Mouse (Mus musculus) midbrain, postnatal 0 days (tissue): Measurements from ENCODE around the gene Fbxo7. TPM values are rescaled to one million over a fixed set of nuclear protein-coding genes. Genes with fewer than 3 reads are reported as not detected.

ENCODE experiments used
- ATAC-seq: fragments of 200-750 bp; cut with Nextera tagmentation; 2 replicates; pipeline ENCODE4 v1.8.0; 2017; ENCODE audit warnings: moderate number of reproducible peaks, mild to moderate bottlenecking, moderate TSS enrichment, moderate library complexity; ENCODE audit not compliant: low FRiP score
- DNase-seq: peaks from one replicate; pipeline ENCODE4 v3.0.0-alpha.2; 2015; ENCODE audit warnings: low spot score
- H3K27ac ChIP-seq: fragments of 300-500 bp; sonication (generic); 2 replicates; pipeline ENCODE4 v1.5.1; 2014; ENCODE audit warnings: low read depth, mild to moderate bottlenecking, low read length, mixed read lengths
- H3K27me3 ChIP-seq: fragments of 300-500 bp; sonication (generic); 2 replicates; pipeline ENCODE4 v1.6.1; 2014; ENCODE audit warnings: low read length, control low read depth, mixed read lengths; ENCODE audit not compliant: insufficient read depth
- H3K36me3 ChIP-seq: fragments of 300-500 bp; sonication (generic); 2 replicates; pipeline ENCODE4 v1.6.1; 2014; ENCODE audit warnings: low read length, control low read depth, mixed read lengths; ENCODE audit not compliant: insufficient read depth
- H3K4me1 ChIP-seq: fragments of 300-500 bp; sonication (generic); 2 replicates; pipeline ENCODE4 v1.6.1; 2014; ENCODE audit warnings: mild to moderate bottlenecking, control low read depth, antibody characterized with exemption, low read length, mixed read lengths; ENCODE audit not compliant: insufficient read depth
- H3K4me2 ChIP-seq: fragments of 300-500 bp; sonication (generic); 2 replicates; pipeline ENCODE4 v1.6.1; 2014; ENCODE audit warnings: low read depth, mild to moderate bottlenecking, low read length, mixed read lengths; ENCODE audit not compliant: poor library complexity, severe bottlenecking
- H3K4me3 ChIP-seq: fragments of 300-500 bp; sonication (generic); 2 replicates; pipeline ENCODE4 v1.5.1; 2014; ENCODE audit warnings: low read depth, mild to moderate bottlenecking, low read length, moderate library complexity
- H3K9ac ChIP-seq: fragments of 300-500 bp; sonication (generic); replicated peaks from 2 replicates; pipeline ENCODE4 v1.6.1; 2014; ENCODE audit warnings: mild to moderate bottlenecking, low read length, moderate library complexity, mixed read lengths; ENCODE audit not compliant: poor library complexity, severe bottlenecking
- H3K9me3 ChIP-seq: fragments of 300-500 bp; sonication (generic); 2 replicates; pipeline ENCODE4 v1.6.1; 2016; ENCODE audit warnings: low read length, control low read depth
- CTCF ChIP-seq: IDR thresholded peaks from 2 replicates; pipeline ENCODE4 v1.5.1; 2016; ENCODE audit warnings: antibody characterized with exemption, mild to moderate bottlenecking
- WGBS: fragments of 180-500 bp; shearing (Covaris S2); extraction: QIAGEN DNeasy Blood & Tissue Kit; methylation state at CpG from one replicate; pipeline ENCODE4 v1.1.7; 2014; 5-methylcytosine and 5-hydroxymethylcytosine counted together
- polyA plus RNA-seq: library from polyadenylated mRNA; unstranded; fragments of >200 nt; fragmentation: Nextera tagmentation; extraction: Ambion mirVana; gene quantifications from 2 replicates; pipeline ENCODE4 v1.2.1, GENCODE M21; 2015
- total RNA-seq: library from RNA; depleted of rRNA; stranded (reverse); fragments of >200 nt; gene quantifications from 2 replicates; pipeline ENCODE4 v1.2.3, GENCODE M21; 2014

Gene Fbxo7
- total and polyA plus RNA-seq, 2 experiments from 2014 or later, result 19.6 to 26.1 TPM

GRCm38 (mm10) chr10:86000447-86000846 is 21.3 kb upstream of the Fbxo7 start:
- Histone ChIP-seq H3K9ac (no peak overlapping the region), H3K36me3 (no peaks in the 10 kb centered on the region), H3K4me3 (no peak overlapping the region), H3K4me1 (no peaks in the 10 kb centered on the region), H3K9me3 (no peaks in the 10 kb centered on the region), H3K4me2 (no peak overlapping the region), H3K27me3 (no peaks in the 10 kb centered on the region), H3K27ac (no peak overlapping the region)
- TF ChIP-seq CTCF, result no peak
- DNase-seq (no peak), ATAC-seq (no peak)
- 91% methylated on average over 4 of the region's 4 CpGs for WGBS

- 68% methylated on average over 5 of the region's 5 CpGs for WGBS
- no peaks in the 10 kb centered on the region for H3K4me1 ChIP-seq
- no peak overlapping the region for H3K27ac ChIP-seq
- H3K4me3 ChIP-seq, result no peak overlapping the region
- H3K4me2 ChIP-seq, result no peak overlapping the region
- ATAC-seq (no peak), DNase-seq (no peak)
- no peaks in the 10 kb centered on the region for H3K9me3 ChIP-seq
- TF ChIP-seq CTCF, result no peak
- no peak overlapping the region for H3K9ac ChIP-seq
- H3K27me3 ChIP-seq, result no peaks in the 10 kb centered on the region
- no peaks in the 10 kb centered on the region for H3K36me3 ChIP-seq
Measured at GRCm38 (mm10) chr10:86006455-86006854, 15.3 kb upstream of the Fbxo7 start.

GRCm38 (mm10) chr10:86009688-86010087 is 12.1 kb upstream of the Fbxo7 start:
- Histone ChIP-seq H3K9ac (no peak overlapping the region), H3K4me2 (no peak overlapping the region), H3K4me1 (no peaks in the 10 kb centered on the region), H3K4me3 (no peak overlapping the region), H3K27me3 (no peaks in the 10 kb centered on the region), H3K27ac (no peak overlapping the region), H3K9me3 (no peaks in the 10 kb centered on the region), H3K36me3 (no peaks in the 10 kb centered on the region)
- ATAC-seq (no peak), DNase-seq (no peak)
- TF ChIP-seq CTCF, result no peak
- WGBS, result 86% methylated on average over 2 of the region's 2 CpGs

DNA sequence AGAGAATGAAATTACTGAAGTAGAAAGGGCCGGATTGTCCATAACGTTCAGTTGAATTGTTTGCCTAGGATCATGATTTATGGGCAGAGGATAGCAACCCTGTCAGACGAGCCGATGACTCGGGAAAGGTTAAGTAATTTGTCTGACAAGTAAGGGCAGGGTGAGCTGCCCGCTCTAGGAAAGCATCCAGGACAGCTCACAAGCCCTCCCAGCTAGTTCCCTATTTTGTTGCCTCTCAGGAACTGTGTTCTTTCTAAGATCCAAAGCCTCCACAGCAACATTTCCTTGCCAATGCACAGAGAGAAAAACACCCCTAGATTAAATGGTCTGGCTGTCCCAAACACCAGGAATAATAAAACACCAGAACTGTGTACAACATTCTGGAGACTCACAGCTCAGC is 11.1 kb upstream of the Fbxo7 start:
- 73% methylated on average over 6 of the region's 6 CpGs for WGBS
- Histone ChIP-seq H3K4me2 (no peak overlapping the region), H3K36me3 (no peaks in the 10 kb centered on the region), H3K9me3 (no peaks in the 10 kb centered on the region), H3K27me3 (no peaks in the 10 kb centered on the region), H3K4me3 (no peak overlapping the region), H3K9ac (no peak overlapping the region), H3K27ac (no peak overlapping the region), H3K4me1 (no peaks in the 10 kb centered on the region)
- DNase-seq (no peak), ATAC-seq (no peak)
- no peak for TF ChIP-seq CTCF

DNA sequence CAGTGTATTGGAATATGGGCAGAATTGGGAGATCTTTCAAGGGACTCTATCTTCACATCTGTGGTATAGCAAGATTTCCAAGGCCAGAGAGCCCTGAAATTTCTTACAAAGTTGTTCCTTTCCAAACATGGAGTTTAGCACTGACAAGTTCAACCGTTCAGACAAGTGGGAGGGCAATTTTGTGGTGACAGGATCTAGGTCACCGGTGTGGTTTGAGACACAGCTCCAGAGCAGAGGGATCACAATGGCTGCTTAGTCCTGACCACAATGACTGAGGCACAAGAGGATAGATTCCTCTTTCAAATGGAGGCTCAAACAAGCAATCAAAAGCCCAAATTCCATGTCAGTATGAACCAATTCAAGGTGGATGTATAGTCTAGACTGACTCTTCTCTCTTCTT is 10.6 kb upstream of the Fbxo7 start:
- H3K4me2 ChIP-seq, result no peak overlapping the region
- no peaks in the 10 kb centered on the region for H3K36me3 ChIP-seq
- DNase-seq, result no peak
- WGBS, result 91% methylated on average over 2 of the region's 2 CpGs
- no peak overlapping the region for H3K4me3 ChIP-seq
- no peaks in the 10 kb centered on the region for H3K4me1 ChIP-seq
- no peaks in the 10 kb centered on the region for H3K9me3 ChIP-seq
- no peak for ATAC-seq
- no peak for TF ChIP-seq CTCF
- H3K27ac ChIP-seq, result no peak overlapping the region
- no peaks in the 10 kb centered on the region for H3K27me3 ChIP-seq
- no peak overlapping the region for H3K9ac ChIP-seq

- 94% methylated on average over 2 of the region's 2 CpGs for WGBS
- Histone ChIP-seq H3K27me3 (no peaks in the 10 kb centered on the region), H3K27ac (no peak within 1 kb of the TSS), H3K36me3 (no peaks in the 10 kb centered on the region), H3K4me1 (no peaks in the 10 kb centered on the region), H3K4me2 (no peak within 1 kb of the TSS), H3K4me3 (no peak within 1 kb of the TSS), H3K9ac (no peak within 1 kb of the TSS), H3K9me3 (no peaks in the 10 kb centered on the region)
- TF ChIP-seq CTCF, result no peak
- ATAC-seq (no peak), DNase-seq (no peak)
Measured at GRCm38 (mm10) chr10:86011781-86012180, 10.0 kb upstream of the Fbxo7 start, which contains the start of gene Bpifc. TSS of gene Bpifc (minus strand) at chr10:86011895.
